Mouse (Mus musculus) T-cell, adult 2 months (primary cell): Measurements from ENCODE around the gene Hsp90ab1.

ENCODE experiments used
- DNase-seq: peaks from one replicate; pipeline ENCODE4 v3.0.0; 2022; ENCODE audit warnings: low spot score

Gene Hsp90ab1

GRCm38 (mm10) chr17:45542705-45543104, 30.4 kb downstream of the Hsp90ab1 start:
- DNase-seq = no peak

- DNase-seq = no peak
These were observed 30.9 kb downstream of the Hsp90ab1 start for GRCm38 (mm10) chr17:45542129-45542528.

- no peak for DNase-seq
These were observed 33.4 kb downstream of the Hsp90ab1 start for GRCm38 (mm10) chr17:45539664-45540063.

- no peak for DNase-seq
These were observed 34.7 kb downstream of the Hsp90ab1 start for GRCm38 (mm10) chr17:45538394-45538793.

- DNase-seq = no peak
These were observed 36.8 kb downstream of the Hsp90ab1 start for GRCm38 (mm10) chr17:45536264-45536663.

GRCm38 (mm10) chr17:45532896-45533295, 40.2 kb downstream of the Hsp90ab1 start:
- DNase-seq = no peak

- DNase-seq = no peak
These were observed 42.7 kb downstream of the Hsp90ab1 start for GRCm38 (mm10) chr17:45530346-45530782.

- no peak for DNase-seq
These were observed 46.5 kb downstream of the Hsp90ab1 start for GRCm38 (mm10) chr17:45526571-45526970.

- no peak for DNase-seq
These were observed 48.1 kb downstream of the Hsp90ab1 start for GRCm38 (mm10) chr17:45524961-45525360.

- no peak for DNase-seq
These were observed 49.8 kb downstream of the Hsp90ab1 start, which contains the start of gene Tcte1 for GRCm38 (mm10) chr17:45523263-45523662. TSS of gene Tcte1 (plus strand) at chr17:45523434.

GRCm38 (mm10) chr17:45520136-45520535, 52.9 kb downstream of the Hsp90ab1 start:
- no peak for DNase-seq

GRCm38 (mm10) chr17:45518766-45519475, 54.1 kb downstream of the Hsp90ab1 start:
- DNase-seq = no peak
